Mouse (Mus musculus) right cerebral cortex, postnatal 25 days (tissue): ENCODE data around the gene Cyp2d34.

ENCODE experiments used
- DNase-seq: peaks from one replicate; pipeline ENCODE4 v3.0.0; 2022

Gene Cyp2d34

GRCm38 (mm10) chr15:82620531-82621202 is at the start of gene Cyp2d34:
Gene Cyp2d34 (minus strand): TSS chr15:82620946.
- no peak for DNase-seq

- no peak for DNase-seq
Observed at GRCm38 (mm10) chr15:82656346-82656745, 35.6 kb upstream of the Cyp2d34 start.

- DNase-seq: no peak
Observed at GRCm38 (mm10) chr15:82644371-82644770, 23.6 kb upstream of the Cyp2d34 start.

GRCm38 (mm10) chr15:82643771-82644170 is 23.0 kb upstream of the Cyp2d34 start:
- DNase-seq: no peak

- DNase-seq: no peak
Observed at GRCm38 (mm10) chr15:82642771-82643170, 22.0 kb upstream of the Cyp2d34 start.

GRCm38 (mm10) chr15:82641921-82642320 is 21.2 kb upstream of the Cyp2d34 start:
- no peak for DNase-seq

GRCm38 (mm10) chr15:82641390-82641789 is 20.6 kb upstream of the Cyp2d34 start:
- DNase-seq: no peak

- no peak for DNase-seq
Observed at GRCm38 (mm10) chr15:82640201-82640600, 19.5 kb upstream of the Cyp2d34 start.

- DNase-seq: no peak
Observed at GRCm38 (mm10) chr15:82637130-82638075, 16.7 kb upstream of the Cyp2d34 start.

GRCm38 (mm10) chr15:82634976-82635375 is 14.2 kb upstream of the Cyp2d34 start:
- no peak for DNase-seq

- DNase-seq: no peak
Observed at GRCm38 (mm10) chr15:82621993-82622392, 1.2 kb upstream of the Cyp2d34 start.

- DNase-seq: no peak
Observed at GRCm38 (mm10) chr15:82618362-82619020, 2.3 kb downstream of the Cyp2d34 start.

GRCm38 (mm10) chr15:82582621-82583020 is 38.1 kb downstream of the Cyp2d34 start:
- DNase-seq: no peak

GRCm38 (mm10) chr15:82579071-82579470 is 41.7 kb downstream of the Cyp2d34 start:
- no peak for DNase-seq

GRCm38 (mm10) chr15:82572856-82573255 is 47.9 kb downstream of the Cyp2d34 start:
- no peak for DNase-seq
